Mouse (Mus musculus): ENCODE measurements around the gene Ahnak2.

GRCm38 (mm10) chr12:112810092-112810885 is 7.8 kb upstream of the Ahnak2 start:
- TF ChIP-seq CTCF (IDR thresholded peaks at IDR 0.05; ENCODE audit: borderline replicate concordance, insufficient read depth, low read depth, low read length) (no peak), POLR2A (IDR thresholded peaks at IDR 0.05; ENCODE audit: borderline replicate concordance, insufficient read depth, low read length) (no peak)

All from cerebellum, adult 2 months (tissue).